Mouse (Mus musculus) erythroblast, embryonic 14.5 days (primary cell): Measurements from ENCODE around the gene Msln. TPM values are rescaled to one million over a fixed set of nuclear protein-coding genes. Genes with fewer than 3 reads are reported as not detected.

Experiments
- H3K27me3 ChIP-seq: 2 replicates; pipeline ENCODE4 v1.6.1; 2012; ENCODE audit warnings: inconsistent platforms; ENCODE audit not compliant: control insufficient read depth
- H3K36me3 ChIP-seq: 2 replicates; pipeline ENCODE4 v1.6.1; 2012; ENCODE audit warnings: mild to moderate bottlenecking, inconsistent platforms; ENCODE audit not compliant: control insufficient read depth
- H3K4me1 ChIP-seq: 2 replicates; pipeline ENCODE4 v1.6.1; 2012; ENCODE audit warnings: inconsistent platforms; ENCODE audit not compliant: control insufficient read depth
- H3K4me3 ChIP-seq: replicated peaks from 2 replicates; pipeline ENCODE3; 2012; ENCODE audit warnings: moderate library complexity, mild to moderate bottlenecking, inconsistent platforms
- H3K9me3 ChIP-seq: 2 replicates; pipeline ENCODE4 v1.6.1; 2012; ENCODE audit warnings: low read length, inconsistent platforms, mixed read lengths; ENCODE audit not compliant: control insufficient read depth
- GATA1 ChIP-seq: IDR thresholded peaks from 2 replicates; pipeline ENCODE4 v1.6.1; 2012; ENCODE audit warnings: low read length, inconsistent platforms, mixed read lengths
- TAL1 ChIP-seq: IDR thresholded peaks from 3 replicates; pipeline ENCODE4 v1.6.1; 2012; ENCODE audit warnings: low read length, inconsistent platforms, mixed read lengths
- polyA plus RNA-seq: library from polyadenylated mRNA; stranded (reverse); fragments of >175 nt; gene quantifications from 2 replicates; pipeline ENCODE4 v1.2.3, GENCODE M21; 2012

Msln gene
- polyA plus RNA-seq, 1 experiment, result not detected

- Histone ChIP-seq H3K4me3 (no peak overlapping the region), H3K9me3 (no peaks in the 10 kb centered on the region), H3K27me3 (no peaks in the 10 kb centered on the region; the same call in 1 of the 2 replicates), H3K4me1 (peaks cover 21% of the 10 kb centered on the region), H3K36me3 (peaks cover 71% of the 10 kb centered on the region)
- no peak for TF ChIP-seq GATA1
- no peak for TF ChIP-seq TAL1
Measured at GRCm38 (mm10) chr17:25777948-25778347, 23.8 kb upstream of the Msln start.

GRCm38 (mm10) chr17:25775318-25776062 lies 21.3 kb upstream of the Msln start:
- H3K9me3 ChIP-seq, result no peaks in the 10 kb centered on the region
- no peak overlapping the region for H3K4me3 ChIP-seq
- peaks cover 46% of the 10 kb centered on the region for H3K36me3 ChIP-seq
- peaks cover 21% of the 10 kb centered on the region for H3K4me1 ChIP-seq
- TF ChIP-seq GATA1 (no peak), TAL1 (no peak)
- peaks cover 3% of the 10 kb centered on the region; the same call in 1 of the 2 replicates for H3K27me3 ChIP-seq

- TF ChIP-seq TAL1, result no peak
- Histone ChIP-seq H3K4me1 (peaks cover 21% of the 10 kb centered on the region), H3K4me3 (peak within 1 kb of the TSS; percentile 76), H3K36me3 (peaks cover 29% of the 10 kb centered on the region), H3K9me3 (no peaks in the 10 kb centered on the region), H3K27me3 (peaks cover 7% of the 10 kb centered on the region)
Measured at GRCm38 (mm10) chr17:25773549-25774120, 19.5 kb upstream of the Msln start, which contains the start of gene Narfl. Gene Narfl (plus strand): TSS chr17:25773776.

- no peaks in the 10 kb centered on the region for H3K36me3 ChIP-seq
- no peak for TF ChIP-seq TAL1
- TF ChIP-seq GATA1, result no peak
- peaks cover 11% of the 10 kb centered on the region for H3K27me3 ChIP-seq
- H3K9me3 ChIP-seq, result no peaks in the 10 kb centered on the region
- H3K4me1 ChIP-seq, result peaks cover 9% of the 10 kb centered on the region
- H3K4me3 ChIP-seq, result no peak overlapping the region
Measured at GRCm38 (mm10) chr17:25769331-25769730, 15.2 kb upstream of the Msln start.

- Histone ChIP-seq H3K9me3 (no peaks in the 10 kb centered on the region), H3K36me3 (no peaks in the 10 kb centered on the region), H3K27me3 (peaks cover 8% of the 10 kb centered on the region), H3K4me1 (no peaks in the 10 kb centered on the region), H3K4me3 (no peak overlapping the region)
- no peak for TF ChIP-seq GATA1
- no peak for TF ChIP-seq TAL1
Measured at GRCm38 (mm10) chr17:25765886-25766285, 11.7 kb upstream of the Msln start.

- no peaks in the 10 kb centered on the region for H3K9me3 ChIP-seq
- H3K36me3 ChIP-seq, result no peaks in the 10 kb centered on the region
- no peaks in the 10 kb centered on the region for H3K4me1 ChIP-seq
- no peak overlapping the region for H3K4me3 ChIP-seq
- TF ChIP-seq TAL1 (no peak), GATA1 (no peak)
- H3K27me3 ChIP-seq, result peaks cover 7% of the 10 kb centered on the region
Measured at GRCm38 (mm10) chr17:25762591-25762990, 8.4 kb upstream of the Msln start.

- H3K36me3 ChIP-seq, result no peaks in the 10 kb centered on the region
- TF ChIP-seq TAL1 (no peak), GATA1 (no peak)
Measured at GRCm38 (mm10) chr17:25761561-25761970, 7.4 kb upstream of the Msln start.

GRCm38 (mm10) chr17:25760148-25760547 lies 6.0 kb upstream of the Msln start:
- no peak overlapping the region for H3K4me3 ChIP-seq
- TF ChIP-seq TAL1 (no peak), GATA1 (no peak)
- no peaks in the 10 kb centered on the region for H3K36me3 ChIP-seq
- H3K4me1 ChIP-seq, result no peaks in the 10 kb centered on the region
- H3K9me3 ChIP-seq, result no peaks in the 10 kb centered on the region
- H3K27me3 ChIP-seq, result 0 out of 2 replicates have a peak, but pooled peaks cover 3% of the 10 kb centered on the region

More at GRCm38 (mm10) chr17:25761561-25761970, 7.4 kb upstream of the Msln start:
- no peak overlapping the region for H3K4me3 ChIP-seq
- H3K4me1 ChIP-seq, result no peaks in the 10 kb centered on the region
- 0 out of 2 replicates have a peak, but pooled peaks cover 3% of the 10 kb centered on the region for H3K27me3 ChIP-seq
- no peaks in the 10 kb centered on the region for H3K9me3 ChIP-seq

GRCm38 (mm10) chr17:25757691-25758090 lies 3.5 kb upstream of the Msln start:
- no peaks in the 10 kb centered on the region for H3K9me3 ChIP-seq
- no peak overlapping the region for H3K4me3 ChIP-seq
- no peaks in the 10 kb centered on the region for H3K36me3 ChIP-seq
- H3K4me1 ChIP-seq, result no peaks in the 10 kb centered on the region
- TF ChIP-seq GATA1, result no peak
- TF ChIP-seq TAL1, result no peak
- H3K27me3 ChIP-seq, result 0 out of 2 replicates have a peak, but pooled peaks cover 3% of the 10 kb centered on the region
